Mouse (Mus musculus) lung, adult 2 months (tissue): ENCODE results near the gene Serhl. TPM values are rescaled to one million over a fixed set of nuclear protein-coding genes. Genes with fewer than 3 reads are reported as not detected.
A peak's percentile ranks its signal among the peaks of the same experiment; 100 is the strongest.

Source experiments
- DNase-seq: peaks from one replicate; pipeline ENCODE4 v3.0.0; 2022
- H3K4me1 ChIP-seq: fragments of 200-500 bp; 2 replicates; pipeline ENCODE4 v1.6.1; 2011; ENCODE audit warnings: low read length; ENCODE audit not compliant: control insufficient read depth, insufficient read depth
- H3K4me3 ChIP-seq: fragments of 200-500 bp; replicated peaks from 2 replicates; pipeline ENCODE3; 2011; ENCODE audit warnings: low read depth, mild to moderate bottlenecking, control low read depth, low read length; ENCODE audit errors: extremely low read depth
- CTCF ChIP-seq: fragments of 200-500 bp; IDR thresholded peaks from 2 replicates; pipeline ENCODE4 v1.5.1; 2011; ENCODE audit warnings: mild to moderate bottlenecking, low read length, control low read depth; ENCODE audit not compliant: insufficient read depth
- POLR2A ChIP-seq: fragments of 200-500 bp; IDR thresholded peaks from 2 replicates; pipeline ENCODE4 v1.6.1; 2011; ENCODE audit warnings: low read depth, mild to moderate bottlenecking, control low read depth, low read length, borderline replicate concordance; ENCODE audit errors: extremely low read depth
- WGBS: fragments of 180-500 bp; shearing (Covaris S2); methylation state at CpG from one replicate; pipeline ENCODE4 v1.1.7; 2018; 5-methylcytosine and 5-hydroxymethylcytosine counted together
- polyA plus RNA-seq: library from polyadenylated mRNA; depleted of rRNA; stranded (reverse); fragments of >200 nt; gene quantifications from 2 replicates; pipeline ENCODE4 v1.2.3, GENCODE M21; 2012; rRNA removed

The Serhl gene
- polyA plus RNA-seq, 1 experiment, result 38.6 TPM

GRCm38 (mm10) chr15:83157667-83158064 is 68.4 kb downstream of the Serhl start:
- no peaks in the 10 kb centered on the region for H3K4me1 ChIP-seq
- no peak overlapping the region for H3K4me3 ChIP-seq
- no peak for DNase-seq
- 89% methylated on average over 6 of the region's 6 CpGs for WGBS
- TF ChIP-seq POLR2A (no peak), CTCF (no peak)

- Histone ChIP-seq H3K4me1 (no peaks in the 10 kb centered on the region), H3K4me3 (no peak overlapping the region)
- TF ChIP-seq CTCF (no peak), POLR2A (no peak)
- 83% methylated on average over 7 of the region's 7 CpGs for WGBS
- DNase-seq, result no peak
Observed at GRCm38 (mm10) chr15:83158587-83159160, 69.4 kb downstream of the Serhl start.

- Histone ChIP-seq H3K4me3 (no peak overlapping the region), H3K4me1 (no peaks in the 10 kb centered on the region)
- WGBS, result 88% methylated on average over 9 of the region's 9 CpGs
- DNase-seq, result no peak
- TF ChIP-seq CTCF, result no peak
- no peak for TF ChIP-seq POLR2A
Observed at GRCm38 (mm10) chr15:83159823-83160222, 70.5 kb downstream of the Serhl start.

- WGBS, result 90% methylated on average over 4 of the region's 4 CpGs
- Histone ChIP-seq H3K4me3 (no peak overlapping the region), H3K4me1 (peaks cover 4% of the 10 kb centered on the region)
- no peak for TF ChIP-seq POLR2A
- no peak for TF ChIP-seq CTCF
- no peak for DNase-seq
Observed at GRCm38 (mm10) chr15:83160561-83160960, 71.3 kb downstream of the Serhl start.

GRCm38 (mm10) chr15:83161062-83161748 is 71.9 kb downstream of the Serhl start:
- TF ChIP-seq POLR2A, result no peak
- TF ChIP-seq CTCF, result no peak
- no peak overlapping the region for H3K4me3 ChIP-seq
- no peak for DNase-seq
- 69% methylated on average over 10 of the region's 10 CpGs for WGBS
- peaks cover 11% of the 10 kb centered on the region for H3K4me1 ChIP-seq

- no peak for DNase-seq
- TF ChIP-seq POLR2A, result no peak
- no peak for TF ChIP-seq CTCF
- 98% methylated on average over 4 of the region's 4 CpGs for WGBS
- H3K4me1 ChIP-seq, result peaks cover 19% of the 10 kb centered on the region
- no peak overlapping the region for H3K4me3 ChIP-seq
Observed at GRCm38 (mm10) chr15:83162001-83162400, 72.7 kb downstream of the Serhl start.

GRCm38 (mm10) chr15:83162818-83163485 is 73.6 kb downstream of the Serhl start:
- peaks cover 26% of the 10 kb centered on the region for H3K4me1 ChIP-seq
- no peak for DNase-seq
- H3K4me3 ChIP-seq, result no peak overlapping the region
- WGBS, result 91% methylated on average over 11 of the region's 11 CpGs
- TF ChIP-seq CTCF (no peak), POLR2A (no peak)

GRCm38 (mm10) chr15:83164971-83165471 is 75.7 kb downstream of the Serhl start:
- WGBS, result 32% methylated on average over 5 of the region's 5 CpGs
- Histone ChIP-seq H3K4me3 (no peak overlapping the region), H3K4me1 (peaks cover 37% of the 10 kb centered on the region)
- 0 out of 2 replicates have a peak, but pooled peaks have one; percentile 7 for TF ChIP-seq POLR2A
- no peak for TF ChIP-seq CTCF
- DNase-seq, result peak; percentile 48

GRCm38 (mm10) chr15:83165526-83166315 is 76.4 kb downstream of the Serhl start:
- TF ChIP-seq POLR2A, result no peak
- TF ChIP-seq CTCF, result no peak
- no peak overlapping the region for H3K4me3 ChIP-seq
- H3K4me1 ChIP-seq, result peaks cover 41% of the 10 kb centered on the region
- no peak for DNase-seq
- 74% methylated on average over 13 of the region's 13 CpGs for WGBS

Other genes with a start within 250 kb of the Serhl start
- gene Tcf20, start 101.6 kb upstream of the Serhl start, polyA plus RNA-seq, result 12.6 and 16.8 TPM in 2 replicates
- 13.7 and 19.3 TPM in 2 replicates for gene Nfam1, start 56.2 kb upstream of the Serhl start, polyA plus RNA-seq
- 82.1 and 85.3 TPM in 2 replicates for gene Rrp7a, start 33.3 kb downstream of the Serhl start, polyA plus RNA-seq
- gene Poldip3, start 59.9 kb downstream of the Serhl start, polyA plus RNA-seq, result 46.5 and 55.8 TPM in 2 replicates
- gene Cyb5r3, start 83.1 kb downstream of the Serhl start, polyA plus RNA-seq, result 438 and 440 TPM in 2 replicates
- gene A4galt, start 162.3 kb downstream of the Serhl start, polyA plus RNA-seq, result 42.6 and 74.6 TPM in 2 replicates